Mouse (Mus musculus): ENCODE results near the gene Aff3.
"Not testable (repeated sequence)": the region's sequence is repeated elsewhere in the genome, so short reads cannot be mapped to it uniquely, and the experiment has no call there.

Aff3 gene

GRCm38 (mm10) chr1:38430311-38430710, 234.4 kb downstream of the Aff3 start:
- DNase-seq: not testable (repeated sequence)

DNA sequence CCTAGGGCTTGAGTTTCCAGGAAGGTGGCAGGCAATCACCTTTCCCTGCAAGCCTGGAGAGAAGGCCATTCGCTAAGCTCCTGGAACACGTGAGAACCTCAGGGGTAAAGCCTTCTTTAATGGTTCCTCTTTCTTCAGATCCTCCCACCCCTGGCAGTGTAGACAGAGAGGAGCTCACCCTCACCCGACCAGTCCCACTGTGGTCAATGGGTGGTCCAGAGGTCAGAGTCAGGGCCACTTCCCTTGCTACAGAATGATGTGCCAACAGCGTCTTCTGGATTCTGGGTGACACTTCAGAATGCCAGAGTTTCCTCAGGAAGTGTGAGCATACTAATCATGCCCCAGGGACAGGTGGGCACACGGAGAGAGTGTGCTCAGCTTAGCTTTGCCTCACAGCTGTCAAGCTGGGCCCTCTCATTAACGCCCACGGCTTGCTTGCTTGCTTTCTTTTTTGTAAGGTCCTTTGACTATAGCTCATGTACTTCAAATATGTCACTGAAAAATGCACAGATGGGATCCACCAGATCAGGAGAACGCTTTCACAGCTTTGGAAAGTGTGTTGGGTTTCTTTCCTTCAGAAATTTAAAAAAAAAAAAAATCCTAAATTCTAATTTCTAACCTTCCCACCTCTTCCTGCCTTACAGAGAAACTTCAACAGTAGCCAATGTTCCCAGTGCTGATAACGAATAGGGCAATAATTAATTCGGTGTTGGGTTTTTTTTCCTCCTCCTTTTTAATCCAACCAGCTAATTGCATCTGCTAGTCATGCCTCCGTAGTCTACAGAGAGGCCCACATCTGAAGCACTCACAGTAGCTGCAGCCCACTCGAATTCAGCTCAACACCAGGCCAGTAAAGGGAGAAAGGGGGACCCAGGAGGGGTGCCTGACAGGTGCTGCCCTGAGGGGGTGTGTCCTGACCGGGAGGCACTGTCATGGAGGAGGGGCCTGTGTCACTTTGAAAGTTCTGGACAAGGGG, 235.8 kb downstream of the Aff3 start:
- no peak for DNase-seq

GRCm38 (mm10) chr1:38422921-38423320, 241.8 kb downstream of the Aff3 start:
- DNase-seq: no peak

DNA sequence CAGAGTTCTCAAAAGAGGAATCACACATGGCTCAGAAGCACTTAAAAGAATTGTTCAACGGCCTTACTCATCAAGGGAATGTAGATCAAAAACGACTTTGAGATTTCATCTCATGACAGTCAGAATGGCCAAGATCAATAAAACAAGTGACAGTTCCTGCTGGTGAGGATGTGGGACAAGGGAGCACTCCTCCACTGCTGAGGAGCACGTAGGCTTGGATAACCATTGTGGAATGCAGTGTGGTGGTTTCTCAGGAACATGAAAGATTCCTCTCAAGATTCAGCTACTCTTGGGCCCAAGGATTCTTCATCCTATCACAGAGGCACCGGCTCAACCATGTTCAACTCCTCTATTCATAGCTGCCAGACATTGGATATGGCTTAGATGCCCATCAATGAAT, 245.4 kb downstream of the Aff3 start:
- DNase-seq: no peak

- DNase-seq: no peak
Observed at GRCm38 (mm10) chr1:38418181-38419032, 246.3 kb downstream of the Aff3 start.

GRCm38 (mm10) chr1:38417196-38417595, 247.6 kb downstream of the Aff3 start:
- DNase-seq: no peak

DNA sequence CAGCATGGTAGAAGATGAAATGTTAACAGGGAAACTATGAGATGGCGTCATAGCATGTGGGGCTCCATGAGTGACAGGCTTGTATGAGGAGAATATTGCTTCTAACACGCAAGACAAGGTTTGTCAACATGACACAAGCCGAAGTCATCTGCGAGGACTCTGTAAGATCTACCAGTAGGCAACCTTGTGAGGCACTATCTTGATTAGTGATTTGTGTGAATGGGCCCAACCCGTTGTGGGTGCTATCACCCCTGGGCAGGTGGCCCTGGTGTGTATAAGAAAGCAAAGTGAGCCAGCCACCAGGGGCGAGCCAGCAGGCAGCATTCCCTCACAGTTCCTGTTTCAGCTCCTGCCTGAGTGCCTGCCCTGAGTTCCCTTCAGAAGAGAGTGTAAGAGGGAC, 249.2 kb downstream of the Aff3 start:
- DNase-seq: no peak

DNA sequence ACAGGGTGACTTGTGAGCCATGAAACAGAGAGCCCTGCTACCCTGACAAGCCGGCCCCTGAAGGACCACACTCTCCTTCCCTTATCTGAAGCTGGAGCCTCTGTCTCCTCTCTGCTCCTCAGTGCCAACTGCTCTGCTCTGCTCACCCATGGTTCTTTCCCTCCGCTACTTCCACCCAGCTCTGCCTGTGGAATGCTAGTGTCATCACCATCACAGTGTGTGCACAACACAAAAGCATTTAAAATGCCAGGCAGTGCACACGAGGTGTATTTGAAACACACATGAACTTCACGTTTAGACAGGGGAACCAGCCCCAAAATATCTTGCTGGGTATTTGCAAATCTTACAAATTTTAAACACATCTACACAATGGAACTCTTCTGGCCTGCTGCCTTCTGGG, 253.6 kb downstream of the Aff3 start:
- no peak for DNase-seq

GRCm38 (mm10) chr1:38410457-38410856, 254.3 kb downstream of the Aff3 start:
- DNase-seq: no peak

DNA sequence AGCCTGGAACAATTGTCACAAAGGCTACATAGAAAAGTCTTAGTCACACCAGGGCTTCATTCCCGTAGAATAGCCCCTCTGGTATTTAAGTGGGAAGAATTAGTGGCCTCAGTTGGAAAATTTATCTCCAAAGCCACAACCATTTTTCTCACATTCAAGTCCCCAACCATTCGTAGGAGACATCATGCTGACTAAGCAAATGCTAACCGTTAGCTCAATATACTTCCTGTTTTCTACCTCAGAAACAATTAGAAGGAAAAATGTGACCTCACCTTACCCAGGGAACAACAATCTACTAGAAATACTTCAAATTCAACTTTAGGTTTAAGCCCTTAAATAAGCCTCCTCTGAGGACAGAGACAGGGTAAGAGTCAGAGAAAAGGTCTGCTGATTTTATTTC, 256.5 kb downstream of the Aff3 start:
- no peak for DNase-seq

GRCm38 (mm10) chr1:38403781-38404180, 261.0 kb downstream of the Aff3 start:
- DNase-seq: no peak

GRCm38 (mm10) chr1:38401856-38402255, 262.9 kb downstream of the Aff3 start:
- no peak for DNase-seq

- DNase-seq: no peak
Observed at GRCm38 (mm10) chr1:38399269-38399668, 265.5 kb downstream of the Aff3 start.

- DNase-seq: no peak
Observed at GRCm38 (mm10) chr1:38398566-38398965, 266.2 kb downstream of the Aff3 start.

DNA sequence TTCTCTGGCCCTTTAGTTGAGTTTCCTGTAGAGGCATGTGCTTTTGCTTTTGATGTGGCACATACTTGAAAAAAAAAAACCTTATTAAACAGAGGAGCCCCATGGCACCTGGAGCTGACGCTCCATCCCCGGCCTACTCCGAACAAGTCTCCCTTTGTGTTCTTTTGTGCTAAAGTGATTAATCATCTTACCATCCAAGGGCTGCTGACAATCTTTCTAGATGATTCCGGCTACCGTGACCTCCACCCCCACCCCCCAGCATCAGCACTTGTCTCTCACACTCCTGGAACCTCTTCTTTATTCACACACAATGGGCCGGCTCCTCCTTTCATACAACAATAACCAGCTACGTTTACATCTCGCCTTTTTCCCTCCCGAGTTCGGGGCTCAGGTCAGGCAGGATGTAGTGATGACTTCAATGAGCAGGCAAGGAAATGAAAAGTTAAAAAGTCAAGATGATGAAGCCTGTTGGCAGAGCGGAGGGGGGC, 269.5 kb downstream of the Aff3 start:
- no peak for DNase-seq

DNA sequence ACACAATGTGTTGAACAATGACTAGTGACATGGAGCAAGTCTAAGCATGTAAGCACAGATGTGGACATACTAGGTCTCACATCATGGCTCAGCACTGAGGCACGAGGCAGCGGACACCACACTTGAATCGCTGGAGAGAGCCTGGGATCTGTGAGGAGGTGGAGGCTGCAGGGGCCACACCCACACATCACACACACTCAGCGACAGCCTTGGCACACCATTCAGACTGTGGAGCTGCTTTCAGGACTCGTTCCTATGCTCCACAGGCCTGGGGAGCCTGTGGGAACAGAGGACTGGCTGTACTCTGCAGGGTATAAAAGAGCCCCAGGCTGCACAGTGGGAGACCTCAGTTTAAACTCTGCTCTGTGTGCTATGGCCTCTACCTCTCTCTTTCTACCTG, 270.3 kb downstream of the Aff3 start:
- DNase-seq: no peak

DNA sequence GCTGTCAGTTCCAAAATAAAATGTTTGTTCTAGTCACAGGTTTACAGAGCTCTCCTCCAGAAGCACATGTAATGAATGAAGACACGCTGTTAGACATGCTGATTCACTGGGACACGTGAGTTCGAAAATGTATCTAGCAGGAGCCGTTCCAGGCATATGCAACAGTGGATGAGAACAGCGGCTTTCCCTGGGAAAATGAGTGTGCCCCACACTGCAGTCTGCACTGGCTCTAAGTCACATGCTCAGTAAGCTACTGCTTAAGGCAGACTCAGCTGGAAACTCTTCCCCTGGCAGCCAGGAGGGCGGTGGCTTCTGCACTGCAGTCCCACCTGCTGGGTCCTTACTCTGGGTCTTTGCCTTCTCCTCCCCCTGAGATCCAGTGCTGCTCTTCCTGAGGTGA, 271.2 kb downstream of the Aff3 start:
- no peak for DNase-seq

DNA sequence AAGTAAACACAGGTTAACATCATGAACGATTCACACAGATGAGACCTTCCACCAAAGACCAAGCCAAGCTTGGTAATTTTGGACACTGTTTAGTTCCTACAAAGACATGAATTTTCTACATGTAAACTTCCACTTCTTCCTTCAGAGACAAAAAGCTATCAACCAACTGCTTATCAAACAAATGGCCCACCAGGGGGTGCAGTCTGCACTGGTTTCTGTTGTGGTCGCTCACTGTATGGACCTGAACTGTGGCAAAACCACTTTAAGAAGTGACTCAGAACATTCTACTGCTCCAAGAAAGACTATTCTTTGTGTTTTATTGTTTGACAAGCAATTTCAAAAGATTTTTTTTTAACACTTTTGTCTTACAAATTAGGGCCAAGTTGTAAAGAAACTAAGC, 271.8 kb downstream of the Aff3 start:
- peak; percentile 56 to 83 for DNase-seq

GRCm38 (mm10) chr1:38390886-38391249, 273.9 kb downstream of the Aff3 start:
- DNase-seq: peak in 1 of 2 experiments; percentile 9

DNA sequence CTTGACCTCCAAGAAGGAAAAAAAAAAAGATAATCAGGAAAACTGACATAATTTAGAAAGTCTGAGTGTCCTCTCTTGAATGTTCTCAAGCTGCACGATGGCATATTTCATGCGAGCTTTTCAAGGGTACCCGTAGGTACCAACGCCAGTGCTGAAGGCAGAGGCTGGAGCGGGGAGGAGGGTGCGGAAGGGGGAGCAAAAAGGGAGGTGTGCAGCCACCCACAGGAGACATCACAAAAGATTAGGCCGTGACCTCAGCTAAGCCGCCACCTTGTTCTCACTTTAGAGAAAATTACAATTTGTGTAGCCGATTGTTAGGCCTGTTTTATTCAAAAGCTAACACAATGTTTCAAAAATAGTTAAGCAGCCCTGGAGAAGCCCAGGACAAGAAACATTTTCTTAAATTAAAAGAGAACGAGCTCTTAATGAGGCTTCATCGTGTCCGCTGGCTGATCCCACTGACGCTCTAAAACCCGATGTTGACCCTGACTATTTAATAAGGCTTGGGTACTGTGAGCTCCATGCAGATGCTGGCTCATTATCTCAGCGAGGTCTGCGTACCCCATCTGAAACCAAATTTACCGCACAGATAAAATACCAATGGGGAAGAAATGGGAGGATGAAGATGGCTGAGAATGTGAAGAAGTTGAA, 274.4 kb downstream of the Aff3 start:
- DNase-seq: no peak

- no peak for DNase-seq
Observed at GRCm38 (mm10) chr1:38389576-38389975, 275.2 kb downstream of the Aff3 start.

DNA sequence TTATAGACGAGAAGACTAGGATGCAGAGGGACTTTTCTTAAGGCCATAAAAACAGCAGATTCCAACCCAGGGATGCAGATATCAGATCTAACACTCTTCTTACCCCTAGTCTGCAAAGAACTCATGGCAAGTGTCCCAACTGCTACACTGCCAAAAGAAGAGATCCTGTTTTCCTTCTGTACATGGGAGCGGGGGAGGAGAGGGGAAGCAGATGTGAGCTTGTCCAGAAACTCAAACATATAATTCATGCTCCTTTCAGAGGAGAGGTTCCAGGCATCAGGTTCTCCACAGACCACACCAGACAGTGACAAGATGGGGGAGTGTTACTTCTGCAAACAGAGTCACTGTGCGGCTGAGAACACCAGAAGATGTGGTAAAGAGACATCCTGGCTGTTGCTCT, 276.3 kb downstream of the Aff3 start:
- DNase-seq: peak in 1 of 2 experiments; percentile 8

DNA sequence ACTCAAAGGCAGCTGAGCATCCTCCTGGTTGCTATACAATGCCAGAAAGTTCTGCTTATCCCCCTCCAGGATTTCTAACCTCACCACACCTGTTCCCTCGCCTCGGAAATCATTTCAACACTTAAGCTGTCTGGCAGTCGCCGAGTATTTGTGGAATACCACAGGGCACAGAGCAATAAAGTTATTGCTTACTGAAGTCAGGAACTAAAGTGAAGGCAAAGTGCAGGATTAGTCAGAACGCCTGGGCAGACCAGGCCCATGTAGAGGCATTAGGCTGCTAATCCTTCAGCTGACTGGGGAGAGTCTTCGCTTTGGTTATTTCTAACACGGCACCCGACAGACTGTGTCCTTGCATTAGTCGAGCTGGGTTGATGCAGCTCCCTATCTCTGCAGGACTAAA, 277.3 kb downstream of the Aff3 start:
- no peak for DNase-seq
